9 mouse cellular contexts compared by ENCODE assay signal in genomic region chr3:35084091-35084867, GRCm38 (mm10).
DNase-seq lines count a peak whose midpoint lies in the region; ATAC-seq and TF ChIP-seq lines count a peak whose summit lies in the region.
"Had no signal": no experiment of that assay in that cellular context is flagged by ENCODE, and none has a peak within 500 bp of the region (broad histone marks: within the 10 kb centered on the region; RNA-seq: fewer than 3 reads in every experiment).

No protein-coding gene starts in this region.

- intact Hi-C loops in heart, postnatal 10 days (cut with DNase I) = no loop called here

- no peak overlapping the region for H3K9ac ChIP-seq in embryonic facial prominence, embryonic 11.5 days (replicated peaks; ENCODE audit: low read length)
- H3K9ac ChIP-seq in midbrain, embryonic 11.5 days (ENCODE audit: low read length) = peak overlapping the region; percentile 33; the same call in 1 of the 2 replicates
- H3K9ac ChIP-seq: liver, embryonic 15.5 days had no signal

- TF ChIP-seq POLR2A in brain, embryonic 14.5 days (IDR thresholded peaks at IDR 0.05; ENCODE audit: borderline replicate concordance, extremely low read depth, insufficient read depth, insufficient read length, poor library complexity, severe bottlenecking) = no peak

- no peaks in the 10 kb centered on the region for H3K4me1 ChIP-seq in embryonic facial prominence, embryonic 11.5 days (ENCODE audit: control insufficient read depth, insufficient read depth, low read length)
- H3K4me1 ChIP-seq in midbrain, embryonic 11.5 days (ENCODE audit: control insufficient read depth, insufficient read depth, low read length) = peaks cover 48% of the 10 kb centered on the region
- H3K4me1 ChIP-seq: liver, embryonic 15.5 days had no signal

- no peak overlapping the region for H3K4me2 ChIP-seq in embryonic facial prominence, embryonic 11.5 days (ENCODE audit: low read depth, low read length)
- peak overlapping the region; percentile 15; the same call in 1 of the 2 replicates for H3K4me2 ChIP-seq in midbrain, embryonic 11.5 days
- H3K4me2 ChIP-seq: liver, embryonic 15.5 days had no signal

- peak; percentile 95 for DNase-seq in brain, embryonic 14.5 days (ENCODE audit: low read depth)
- peak; percentile 39 for DNase-seq in embryonic facial prominence, embryonic 11.5 days (ENCODE audit: low spot score)
- peak; percentile 58 to 64 for DNase-seq in heart, postnatal 10 days
- peak; percentile 95 for DNase-seq in midbrain, embryonic 11.5 days (ENCODE audit: low spot score, missing footprints)
- DNase-seq in thymus, postnatal 36 days = no peak
- DNase-seq in spleen, postnatal 36 days (ENCODE audit: low spot score in 2 of 2) = no peak

- ATAC-seq in embryonic facial prominence, embryonic 11.5 days (replicated peaks; ENCODE audit: insufficient number of reproducible peaks, low FRiP score, low TSS enrichment, low read depth) = peak; percentile 82
- ATAC-seq in midbrain, embryonic 11.5 days (ENCODE audit: low FRiP score) = peak; percentile 89
- ATAC-seq in cerebellum, adult (ENCODE audit: insufficient number of reproducible peaks, low FRiP score, low TSS enrichment) = no peak
- ATAC-seq in megakaryocyte, adult 5-6 weeks (ENCODE audit: poor library complexity, severe bottlenecking) = no peak

- no peaks in the 10 kb centered on the region for H3K27me3 ChIP-seq in embryonic facial prominence, embryonic 11.5 days (ENCODE audit: control insufficient read depth, insufficient read depth, low read length)
- no peaks in the 10 kb centered on the region for H3K27me3 ChIP-seq in midbrain, embryonic 11.5 days (ENCODE audit: control insufficient read depth, insufficient read depth, low read length)
- H3K27me3 ChIP-seq: liver, embryonic 15.5 days had no signal

- H3K36me3 ChIP-seq in embryonic facial prominence, embryonic 11.5 days (replicated peaks; ENCODE audit: control insufficient read depth, insufficient read depth, low read depth, low read length) = no peaks in the 10 kb centered on the region
- no peaks in the 10 kb centered on the region for H3K36me3 ChIP-seq in midbrain, embryonic 11.5 days (ENCODE audit: control insufficient read depth, insufficient read depth, low read length)
- H3K36me3 ChIP-seq: liver, embryonic 15.5 days had no signal

- H3K27ac ChIP-seq in embryonic facial prominence, embryonic 11.5 days (replicated peaks; ENCODE audit: low read depth, low read length) = no peak overlapping the region; the same call in 1 of the 2 replicates
- peak overlapping the region; percentile 94 for H3K27ac ChIP-seq in midbrain, embryonic 11.5 days (ENCODE audit: low read depth, low read length)
- H3K27ac ChIP-seq: liver, embryonic 15.5 days had no signal

- H3K9me3 ChIP-seq in embryonic facial prominence, embryonic 11.5 days (replicated peaks; ENCODE audit: control insufficient read depth, low read length) = no peaks in the 10 kb centered on the region
- no peaks in the 10 kb centered on the region for H3K9me3 ChIP-seq in midbrain, embryonic 11.5 days (ENCODE audit: control insufficient read depth, low read length)
- H3K9me3 ChIP-seq: liver, embryonic 15.5 days had no signal

- H3K4me3 ChIP-seq in embryonic facial prominence, embryonic 11.5 days (ENCODE audit: low read depth, low read length) = no peak overlapping the region
- no peak overlapping the region for H3K4me3 ChIP-seq in midbrain, embryonic 11.5 days (ENCODE audit: low read depth, low read length)
- H3K4me3 ChIP-seq: liver, embryonic 15.5 days had no signal

- 49% methylated on average over 11 of the region's 11 CpGs for WGBS in embryonic facial prominence, embryonic 11.5 days
- 15% methylated on average over 11 of the region's 11 CpGs for WGBS in midbrain, embryonic 11.5 days

- no peak for TF ChIP-seq CTCF in brain, embryonic 14.5 days (IDR thresholded peaks at IDR 0.05; ENCODE audit: borderline replicate concordance, extremely low read depth, insufficient read depth, insufficient read length)

Comparison
In these comparisons a context has a peak if more than half of its experiments do, and no peak if none do; other contexts are left out.
1. DNase-seq: peak in brain, embryonic 14.5 days (single experiment), embryonic facial prominence, embryonic 11.5 days (single experiment), heart, postnatal 10 days (2 of 2) and midbrain, embryonic 11.5 days (single experiment); none in thymus, postnatal 36 days (0 of 2) and spleen, postnatal 36 days (0 of 2).
2. ATAC-seq: peak in embryonic facial prominence, embryonic 11.5 days (single experiment) and midbrain, embryonic 11.5 days (single experiment); none in cerebellum, adult (single experiment) and megakaryocyte, adult 5-6 weeks (single experiment).